Mouse (Mus musculus): ENCODE data around the gene Vcp.

DNA sequence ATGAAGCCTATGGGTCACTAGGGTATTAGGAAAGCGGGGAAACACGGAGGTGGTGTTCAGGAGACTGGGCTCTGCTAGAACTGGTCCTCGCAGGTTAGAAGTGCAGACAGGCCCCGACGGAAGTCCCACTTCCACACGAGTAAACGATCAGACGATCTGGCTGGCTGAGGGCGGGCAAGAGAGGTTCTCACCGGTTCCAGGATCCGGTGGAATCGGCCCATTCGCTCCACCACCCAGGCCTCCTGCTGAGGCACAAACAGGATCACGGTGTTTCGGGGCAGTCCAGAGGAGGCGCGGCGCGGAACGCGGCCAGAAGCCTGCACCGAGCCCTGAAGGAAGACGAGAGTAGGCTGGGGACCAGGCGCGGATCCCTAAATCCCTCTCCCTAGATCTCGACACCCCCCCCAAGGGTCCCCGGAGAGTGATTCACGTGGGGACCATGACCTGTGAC is 30.5 kb upstream of the Vcp start:
- TF ChIP-seq POLR2A (IDR thresholded peaks at IDR 0.05; ENCODE audit: insufficient read depth, low read length) (no peak), CTCF (IDR thresholded peaks at IDR 0.05; ENCODE audit: low read depth, low read length) (no peak), EP300 (IDR thresholded peaks at IDR 0.05; ENCODE audit: insufficient read depth, low read depth, low read length) (no peak)

Data from ES-Bruce4 (cell line).